Mouse (Mus musculus) cerebellum, adult 8-10 months (tissue): Measurements from ENCODE around the gene Add2.
"Not testable (repeated sequence)": the region's sequence is repeated elsewhere in the genome, so short reads cannot be mapped to it uniquely, and the experiment has no call there.

Experiments used
- DNase-seq: peaks from one replicate; pipeline ENCODE4 v3.0.0; 2022

Add2 gene

DNA sequence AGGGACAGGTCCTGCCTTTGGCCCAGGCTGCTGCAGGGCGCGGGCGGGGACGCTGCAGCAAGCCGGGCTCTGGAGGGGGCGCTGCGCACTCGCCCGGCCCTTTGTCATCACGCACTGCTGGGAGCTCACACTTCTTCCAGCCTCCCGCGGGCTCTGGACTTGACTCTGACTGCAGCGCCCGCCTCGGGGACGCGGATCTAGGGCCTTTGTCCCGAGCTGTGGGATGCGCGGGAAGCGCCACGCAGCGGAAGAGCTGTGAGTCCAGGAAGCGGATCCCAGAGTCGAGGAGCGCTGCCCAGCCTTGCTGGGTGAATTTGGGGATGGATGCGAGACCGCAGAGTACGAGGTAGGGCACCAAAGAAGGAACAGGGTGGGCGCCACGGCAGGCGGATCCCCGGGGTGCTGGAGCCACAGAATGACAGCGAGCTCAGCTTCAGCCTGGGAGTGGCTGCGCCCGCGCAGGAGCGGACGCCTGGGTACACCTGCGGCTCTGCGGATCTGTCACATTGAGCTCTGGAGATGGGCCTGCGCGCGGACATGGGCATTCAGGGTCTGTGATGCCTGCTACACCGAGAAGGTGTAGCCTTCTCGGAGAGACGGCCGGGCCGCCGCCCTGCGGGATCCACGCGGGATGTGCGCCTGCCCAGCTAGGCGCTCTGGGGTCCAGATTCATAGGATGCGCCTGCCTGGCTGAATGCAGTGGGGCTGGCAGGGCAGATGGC lies at the start of gene Add2:
TSS of gene Add2 (plus strand) at position 81 of the 722 bp plus-strand sequence.
- DNase-seq: peak; percentile 73

DNA sequence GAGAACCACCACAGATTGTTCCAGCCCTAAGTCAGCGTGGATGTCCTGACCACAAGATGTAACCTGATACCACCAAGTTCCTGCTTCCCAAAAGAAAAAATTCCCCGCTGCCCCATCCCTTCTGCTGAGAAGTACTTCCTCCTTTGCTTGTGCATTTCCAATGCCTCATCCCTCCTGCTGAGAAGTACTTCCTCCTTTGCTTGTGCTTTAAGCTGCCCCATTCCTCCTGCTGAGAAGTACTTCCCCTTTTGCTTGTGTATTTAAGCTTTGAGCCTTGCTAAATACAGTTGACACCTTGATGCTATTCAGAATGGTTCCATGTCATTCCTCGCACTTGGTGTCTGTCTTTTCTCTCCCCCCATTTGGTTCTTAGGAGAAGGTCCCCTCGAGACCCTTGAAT lies 49.7 kb upstream of the Add2 start:
- DNase-seq: not testable (repeated sequence)

DNA sequence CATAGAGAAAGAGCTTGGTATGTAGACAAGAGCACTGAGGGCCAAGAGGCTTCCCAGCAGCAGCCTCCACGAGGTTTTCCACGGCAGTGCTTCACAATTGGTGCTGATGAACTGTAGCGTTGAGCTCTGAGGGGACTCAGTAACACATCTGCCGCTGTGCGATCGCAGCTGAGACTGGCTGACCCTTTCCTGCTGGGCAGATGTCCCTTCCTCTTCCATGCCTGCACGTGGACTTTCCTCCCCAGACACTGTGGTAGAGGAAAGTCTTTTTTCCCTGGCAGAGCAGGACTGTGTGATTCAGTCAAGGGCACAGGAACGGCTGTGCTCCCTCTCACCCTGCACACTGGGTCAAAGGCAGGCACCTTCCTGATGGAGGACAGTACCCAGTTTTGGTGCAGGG lies 44.1 kb upstream of the Add2 start:
- DNase-seq: no peak

DNA sequence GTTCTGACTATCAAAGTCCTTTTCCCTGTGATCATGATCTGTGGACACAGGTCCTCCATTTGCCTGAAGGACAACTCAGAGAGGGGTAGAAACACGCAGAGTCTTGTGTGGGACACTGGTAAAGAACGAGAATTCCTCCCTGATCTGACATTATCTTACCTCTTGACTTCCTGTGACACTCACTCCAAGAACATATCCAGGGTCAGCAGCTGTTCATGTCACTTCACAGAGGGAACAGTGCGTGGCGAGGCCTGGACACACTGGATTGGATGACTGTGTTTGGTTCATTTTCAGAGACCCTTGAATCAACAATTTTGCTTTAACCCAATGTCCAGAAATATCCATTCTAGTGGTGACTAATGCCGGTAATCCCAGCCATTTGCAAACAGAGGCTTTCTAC lies 38.9 kb upstream of the Add2 start:
- DNase-seq: not testable (repeated sequence)

DNA sequence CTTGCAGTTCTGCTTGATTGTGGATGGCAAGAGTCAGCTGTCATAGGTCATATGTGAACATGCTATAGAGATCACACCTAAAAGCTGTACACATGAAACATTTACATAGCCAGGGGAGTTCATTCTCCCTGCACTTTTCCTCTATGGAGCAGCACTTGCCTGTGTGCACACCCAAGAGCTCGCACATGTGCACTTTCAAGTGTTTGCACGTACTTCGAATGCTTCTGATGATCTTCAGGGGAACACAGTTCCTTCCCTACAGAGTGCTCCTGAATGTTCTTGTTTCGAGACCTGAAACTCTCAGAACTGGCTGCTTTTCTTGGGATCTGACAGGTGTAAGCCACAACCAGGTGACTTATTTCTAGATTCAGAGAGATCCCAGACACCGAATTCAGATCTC lies 37.7 kb upstream of the Add2 start:
- DNase-seq: not testable (repeated sequence)

DNA sequence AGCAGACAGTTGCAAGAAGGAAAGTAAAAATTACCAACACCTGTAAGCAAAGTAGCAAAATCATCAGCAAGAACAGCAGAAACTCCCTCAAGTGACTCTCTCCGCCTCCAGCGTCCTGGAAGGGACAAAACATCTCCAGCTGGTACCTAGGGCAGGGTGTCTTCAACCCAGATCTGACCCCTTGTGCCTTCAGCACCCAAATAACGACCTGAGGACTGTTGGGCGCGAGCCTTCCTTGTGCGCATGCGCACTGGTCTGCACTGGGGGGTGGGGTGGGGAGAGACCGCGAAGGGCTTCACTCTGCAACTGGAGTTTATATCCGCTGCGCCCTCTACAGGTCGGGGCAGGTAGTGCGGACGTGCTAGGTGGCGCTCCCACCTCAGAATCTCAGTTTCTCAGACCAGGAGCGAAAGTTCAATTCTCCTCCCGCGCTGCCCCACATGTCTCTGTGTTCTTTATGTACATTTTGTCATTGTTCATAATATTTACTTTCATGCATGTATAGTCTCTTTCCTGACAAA lies 25.0 kb upstream of the Add2 start:
- DNase-seq: no peak

DNA sequence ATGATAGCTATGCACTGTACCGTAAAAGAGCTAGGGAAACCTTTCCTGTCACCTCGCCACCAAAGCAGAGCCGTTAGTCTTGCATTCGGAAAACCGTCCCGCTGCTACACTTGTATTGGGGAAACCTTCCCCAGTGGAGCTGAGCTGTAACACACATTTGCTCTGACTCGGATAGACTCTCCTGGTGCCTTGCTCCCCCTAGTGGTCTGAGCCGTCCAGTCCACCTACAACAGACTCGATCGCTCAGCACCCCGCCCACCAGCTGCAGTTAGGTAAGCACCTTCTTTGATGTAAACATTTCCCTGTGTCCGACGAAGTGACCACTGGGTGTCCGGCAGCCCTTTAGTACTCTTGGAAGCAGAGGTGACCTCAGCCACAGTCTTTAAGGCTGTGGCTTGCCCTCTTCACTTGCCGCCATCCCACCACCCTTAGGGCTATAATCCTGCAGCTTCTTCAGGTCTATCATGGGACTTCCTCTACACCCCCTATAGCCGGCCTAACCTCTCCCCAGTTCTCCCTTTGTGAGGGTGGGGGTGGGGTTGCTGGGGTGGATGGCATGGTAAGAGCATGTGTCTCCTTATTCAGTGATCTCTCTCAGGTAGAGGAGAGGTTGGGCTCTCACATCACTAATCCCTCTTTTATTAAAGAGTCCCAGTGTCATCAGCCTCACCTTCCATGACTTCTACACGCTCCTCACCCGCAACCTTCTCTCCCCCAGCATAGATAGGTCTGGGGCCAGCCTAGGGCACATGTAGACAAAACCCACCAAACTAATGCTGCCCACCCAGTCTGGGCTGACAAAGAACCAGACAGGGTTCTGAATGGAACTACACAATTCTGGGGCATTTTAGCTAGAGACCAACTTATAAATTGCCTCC lies 24.0 kb upstream of the Add2 start:
- DNase-seq: peak; percentile 71

DNA sequence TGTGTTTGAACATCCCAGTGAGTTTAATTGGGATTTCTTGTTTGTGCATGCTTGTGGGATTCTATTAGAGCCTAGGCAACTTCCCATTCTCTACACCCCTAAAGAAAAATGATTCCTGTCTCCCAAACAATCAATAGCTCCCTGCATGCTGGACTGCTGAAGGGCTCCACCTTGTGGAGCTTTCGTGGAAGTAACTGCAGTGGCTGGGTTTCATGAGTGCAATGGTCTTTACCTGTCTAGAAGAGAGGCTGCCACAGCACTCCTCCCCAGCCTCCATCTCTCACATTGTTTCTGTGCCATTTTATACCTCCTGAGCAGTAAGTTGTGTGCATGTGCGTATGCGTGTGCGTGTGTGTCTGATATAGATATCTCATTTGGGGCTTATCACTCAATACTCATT lies 18.5 kb upstream of the Add2 start:
- peak; percentile 56 for DNase-seq

DNA sequence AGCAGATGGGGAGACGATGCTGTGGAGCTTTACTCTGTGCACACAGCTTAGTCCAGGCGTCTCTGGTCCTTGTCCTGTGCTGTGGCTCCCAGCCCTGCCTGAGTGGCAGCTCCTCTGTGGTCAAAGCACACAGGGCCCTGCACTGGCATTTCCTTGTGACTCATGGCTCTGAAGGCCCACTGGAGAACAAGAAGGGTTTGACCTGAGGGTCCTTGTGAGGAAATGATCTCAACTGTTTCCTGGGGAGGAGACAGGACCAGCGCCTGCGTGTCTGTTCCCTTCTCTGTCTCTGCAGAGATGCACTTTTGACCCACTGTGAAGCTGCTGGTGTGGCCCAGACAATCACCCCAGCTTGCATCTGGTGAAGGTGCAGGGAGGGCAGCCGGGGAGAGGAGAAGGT lies 13.7 kb upstream of the Add2 start:
- DNase-seq: not testable (repeated sequence)

DNA sequence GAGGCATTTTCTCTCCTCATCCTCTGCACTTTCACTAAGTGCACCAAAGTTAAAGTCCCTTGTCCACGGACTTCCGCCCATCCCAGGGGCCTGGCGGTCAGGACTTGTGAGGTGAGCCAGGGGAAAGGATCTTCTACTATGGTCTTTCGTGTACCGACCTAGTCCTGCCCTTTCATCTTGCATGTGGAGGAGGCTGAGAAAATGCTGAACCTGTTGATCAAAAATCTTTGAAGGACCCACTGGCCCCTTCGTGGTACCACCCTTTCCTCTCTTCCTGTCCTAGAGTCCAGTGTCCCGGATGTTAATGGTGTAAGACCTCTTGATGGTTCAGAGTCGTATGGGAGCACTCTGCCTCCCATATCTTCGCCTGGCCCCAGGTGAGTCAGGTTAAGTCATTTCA lies 12.6 kb upstream of the Add2 start, which contains the start of gene Figla:
TSS of gene Figla (plus strand) at position 301 of the 400 bp plus-strand sequence.
- DNase-seq: no peak

DNA sequence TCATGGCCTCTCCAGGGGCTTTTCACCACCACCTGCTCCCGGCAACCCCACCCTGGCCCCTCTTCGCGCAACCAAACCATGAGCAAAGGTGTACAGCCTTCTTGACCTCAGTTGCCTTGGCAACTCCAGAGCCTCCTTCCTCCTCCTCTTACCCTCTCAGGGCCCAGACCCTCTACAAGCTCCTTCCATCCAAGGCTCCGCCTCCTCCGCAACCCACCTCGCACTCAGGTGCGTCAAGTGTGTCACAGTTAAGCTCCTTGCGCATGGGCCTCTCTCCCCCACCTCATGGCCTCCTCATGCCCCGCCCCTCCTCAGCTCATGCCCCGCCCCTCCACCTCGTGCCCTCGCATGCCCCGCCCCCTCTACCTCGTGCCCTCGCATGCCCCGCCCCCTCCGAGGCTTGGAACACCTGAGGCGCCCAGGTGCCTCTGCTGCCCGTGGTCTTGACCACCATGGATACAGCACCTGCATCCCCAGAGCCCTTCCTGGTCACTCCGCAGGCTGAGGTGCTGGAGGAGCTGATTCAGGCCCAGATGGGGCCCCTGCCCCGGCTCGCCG lies 11.6 kb upstream of the Add2 start:
- DNase-seq: no peak

DNA sequence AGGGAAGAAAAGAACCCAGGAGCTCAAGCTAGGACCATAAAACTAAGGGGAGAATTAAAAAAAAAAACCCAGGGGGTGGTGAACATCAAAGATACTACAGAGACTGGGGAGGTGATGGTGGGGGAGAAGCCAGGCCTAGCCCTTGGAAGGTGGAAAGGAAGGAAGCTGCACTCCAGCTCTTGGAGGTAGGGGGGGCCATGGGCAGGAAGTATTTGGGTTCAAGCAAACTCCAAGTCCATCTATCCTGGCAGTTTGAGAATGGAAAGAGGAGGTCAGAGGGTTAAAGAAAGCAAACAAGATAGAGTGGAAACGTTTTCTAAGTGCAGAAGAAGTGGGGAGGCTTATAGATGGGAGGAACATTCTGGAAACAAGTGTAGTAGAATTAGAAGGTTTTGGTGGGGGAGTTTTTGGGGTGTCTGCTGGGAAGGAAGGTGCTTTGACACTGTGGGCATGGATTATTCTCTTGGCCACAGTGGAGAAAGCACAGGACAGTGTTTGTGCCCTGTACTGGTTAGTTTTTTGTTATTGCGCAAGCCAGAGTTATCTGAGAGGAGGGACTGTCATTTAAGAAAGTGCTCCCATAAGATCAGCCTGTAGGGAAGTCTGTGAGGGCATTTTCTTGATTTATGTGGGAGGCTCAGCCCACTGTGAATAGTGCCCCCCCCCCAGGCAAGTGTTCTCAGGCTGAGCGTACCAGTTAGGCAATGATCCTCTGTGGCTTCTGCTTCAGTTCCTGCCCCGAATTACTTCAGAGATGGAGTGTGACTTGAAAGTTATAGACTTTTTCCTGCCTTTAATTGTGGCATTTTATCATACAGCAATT lies 8.9 kb upstream of the Add2 start:
- no peak for DNase-seq

DNA sequence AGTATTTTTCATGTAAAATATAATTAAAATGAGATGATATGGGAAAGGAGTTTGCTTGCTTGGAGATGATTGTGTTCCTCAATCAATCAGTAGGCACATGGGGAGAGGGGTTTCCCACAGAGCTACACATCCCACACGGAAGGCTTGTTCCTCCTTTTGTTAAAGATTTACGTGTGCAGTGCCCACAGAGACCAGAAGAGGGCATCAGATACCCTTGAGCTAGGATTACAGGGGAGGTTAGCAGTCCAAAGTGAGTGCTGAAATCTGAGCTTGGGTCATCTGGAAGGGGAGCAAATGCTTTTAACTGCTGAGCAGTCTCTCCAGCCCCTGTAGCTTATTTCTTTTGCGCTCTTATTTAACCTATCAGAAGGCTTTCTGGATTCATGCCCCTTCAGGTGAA lies 7.5 kb upstream of the Add2 start:
- DNase-seq: no peak

DNA sequence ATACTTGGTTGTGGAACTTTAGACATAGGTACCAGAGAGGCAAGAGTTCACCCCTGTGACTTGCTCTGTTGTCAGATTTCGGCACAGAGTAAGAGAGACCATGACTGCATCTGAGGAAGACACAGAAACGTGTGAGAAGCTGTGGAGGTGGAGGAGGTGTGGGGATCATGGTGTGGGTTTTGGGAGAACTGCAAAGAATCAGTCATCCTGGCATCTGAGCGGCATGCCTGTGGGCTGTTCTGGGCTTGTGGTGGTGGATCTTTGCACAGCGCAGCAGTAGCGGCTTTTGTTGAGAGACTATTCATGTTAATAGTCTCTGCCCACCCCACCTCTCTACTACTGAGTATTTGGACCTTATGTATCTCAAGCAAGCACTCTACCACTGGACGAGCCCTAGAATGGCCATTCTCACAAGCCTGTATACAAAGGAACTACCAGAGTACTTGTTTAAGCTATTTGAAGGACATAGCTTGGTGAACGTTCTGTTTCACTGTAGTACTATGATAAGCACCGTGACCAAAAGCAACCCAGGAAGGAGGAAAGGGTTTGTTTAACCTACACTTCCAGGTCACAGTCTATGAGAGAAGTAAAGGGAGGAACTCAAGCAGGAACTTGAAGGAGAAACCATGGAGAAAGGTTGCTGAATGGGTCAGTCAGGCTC lies 1.7 kb upstream of the Add2 start:
- DNase-seq: no peak

DNA sequence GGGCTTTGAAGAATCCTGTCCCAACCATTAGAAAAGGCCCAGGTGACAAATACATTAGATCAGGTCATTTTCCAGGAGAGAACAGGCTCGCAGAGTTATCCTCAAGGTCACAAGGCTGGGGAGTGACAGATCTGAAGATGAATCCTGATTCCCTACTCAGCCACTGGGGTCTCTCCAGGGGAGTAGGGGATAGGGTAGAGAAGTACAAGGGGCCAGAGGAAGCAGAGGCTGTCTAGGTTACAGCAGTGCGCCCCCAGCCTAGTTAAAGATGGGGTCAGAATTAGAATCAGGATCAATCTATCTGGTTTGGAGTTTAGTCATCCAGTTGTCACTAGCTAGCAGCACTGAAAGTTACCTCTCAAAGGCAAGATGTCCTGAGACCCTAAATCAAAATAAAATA lies 331 bp upstream of the Add2 start:
- DNase-seq: no peak

DNA sequence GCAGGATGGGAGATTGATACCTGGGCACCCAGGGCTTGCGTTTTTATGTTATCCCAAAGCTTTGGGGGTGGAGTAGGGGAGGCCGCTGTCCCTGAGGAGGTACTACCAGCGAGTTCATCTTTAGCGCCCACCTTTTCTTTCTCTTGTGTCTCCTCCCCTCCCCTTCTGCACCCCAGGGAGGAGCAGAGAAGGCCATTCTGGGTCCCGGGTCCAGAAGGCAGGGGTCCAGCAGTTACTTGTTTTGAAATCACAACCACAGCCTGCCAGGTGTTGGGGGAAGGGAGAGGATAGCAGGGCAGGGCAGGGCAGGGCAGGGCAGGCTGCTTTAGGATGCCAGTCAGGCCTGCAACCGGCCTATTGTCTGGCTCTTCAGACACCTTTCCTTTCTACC lies 837 bp downstream of the Add2 start:
- peak; percentile 36 for DNase-seq

DNA sequence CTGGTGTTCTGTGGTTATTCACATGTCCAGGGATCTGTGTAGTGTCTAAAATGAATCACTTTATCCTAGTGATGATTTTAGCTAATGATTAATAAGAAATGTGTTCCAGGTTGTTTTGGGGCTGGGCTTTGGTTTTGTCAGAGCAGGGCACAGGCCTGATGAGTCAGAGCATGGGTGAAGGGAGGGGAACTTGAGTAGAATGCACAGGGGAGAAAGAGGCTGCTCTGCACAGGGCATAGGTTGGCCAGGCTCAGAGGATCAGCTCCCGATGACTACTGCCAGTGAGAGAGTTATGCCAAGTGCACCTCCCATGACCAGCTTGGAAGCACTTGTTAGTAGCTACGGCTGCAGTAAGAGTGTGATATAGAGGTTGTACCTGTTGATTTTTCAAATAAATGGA lies 3.0 kb downstream of the Add2 start:
- DNase-seq: peak; percentile 46

DNA sequence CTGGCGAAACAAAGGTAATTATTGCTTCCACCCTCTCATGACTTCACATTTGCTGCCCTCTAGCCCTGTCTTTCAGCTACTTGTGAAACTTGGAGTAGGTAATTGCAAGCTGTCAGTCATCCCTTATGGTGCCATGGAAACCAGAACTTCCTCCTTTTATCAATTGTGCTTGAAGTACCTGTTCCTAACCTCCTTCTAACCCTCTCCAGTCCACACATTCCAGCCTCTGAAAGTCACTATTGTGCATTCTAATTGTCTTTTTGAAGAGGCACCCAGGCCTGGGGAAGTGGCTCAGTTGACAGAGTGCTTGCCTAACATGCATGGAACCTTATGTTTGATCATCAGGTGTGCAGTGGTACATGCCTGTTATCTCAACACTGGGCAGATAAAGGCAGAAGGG lies 5.2 kb downstream of the Add2 start:
- DNase-seq: no peak

DNA sequence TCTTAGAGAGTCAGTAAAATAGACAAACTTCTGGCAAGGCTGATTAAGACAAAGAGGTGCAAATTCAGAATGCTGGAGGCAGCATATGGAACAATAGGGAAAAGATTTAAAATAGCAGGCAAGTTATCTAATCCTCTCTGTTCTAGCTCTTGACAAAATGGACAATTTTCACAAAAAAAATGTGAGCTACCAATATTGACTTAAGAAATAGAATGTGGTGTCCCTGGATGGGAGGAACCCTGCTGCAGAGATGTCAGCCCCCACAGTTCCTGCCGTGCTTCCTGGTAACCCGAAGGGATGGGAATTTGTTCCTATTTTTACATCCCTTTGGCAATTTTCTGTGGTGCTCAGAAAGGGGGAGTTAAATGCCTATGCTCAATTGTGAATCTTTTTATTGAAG lies 10.4 kb downstream of the Add2 start:
- no peak for DNase-seq

DNA sequence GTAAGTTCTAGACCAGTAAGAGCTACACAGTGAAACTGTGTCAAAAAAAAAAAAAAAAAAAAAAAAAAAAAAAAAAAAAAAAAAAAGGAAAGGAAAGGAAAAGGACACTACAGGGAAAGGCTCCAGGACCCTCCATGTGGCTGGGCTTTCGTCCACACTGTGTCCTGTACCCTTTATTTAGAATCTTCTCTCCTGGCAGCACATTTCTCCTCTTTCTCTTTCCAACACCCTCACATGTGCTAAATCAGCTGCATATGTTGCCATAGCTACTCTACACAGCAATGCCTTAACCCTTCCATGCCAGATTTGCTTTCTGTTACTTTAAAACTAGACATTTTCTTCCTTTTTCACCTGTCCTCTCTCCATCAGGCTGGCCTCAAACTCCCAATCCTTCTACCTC lies 11.7 kb downstream of the Add2 start:
- DNase-seq: no peak

DNA sequence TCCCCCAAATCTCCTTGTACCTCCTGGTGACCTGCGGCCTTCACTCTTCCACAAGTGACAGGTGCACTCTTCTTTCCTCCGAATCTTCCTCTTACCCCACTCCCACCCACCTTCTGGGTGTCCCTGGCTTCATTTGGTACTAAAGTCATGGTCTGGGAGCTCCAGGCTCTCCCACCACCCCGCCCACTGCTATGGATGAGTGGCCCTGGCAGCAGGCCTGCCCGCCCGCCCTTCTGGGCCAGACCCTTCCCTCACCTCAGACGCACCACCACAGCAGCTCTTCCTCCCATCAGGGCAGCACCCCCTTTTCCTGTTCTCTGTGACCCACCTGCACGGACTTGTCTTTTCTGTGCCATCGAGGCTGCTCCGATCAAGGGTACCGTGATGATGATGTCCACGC lies 19.0 kb downstream of the Add2 start:
- no peak for DNase-seq

DNA sequence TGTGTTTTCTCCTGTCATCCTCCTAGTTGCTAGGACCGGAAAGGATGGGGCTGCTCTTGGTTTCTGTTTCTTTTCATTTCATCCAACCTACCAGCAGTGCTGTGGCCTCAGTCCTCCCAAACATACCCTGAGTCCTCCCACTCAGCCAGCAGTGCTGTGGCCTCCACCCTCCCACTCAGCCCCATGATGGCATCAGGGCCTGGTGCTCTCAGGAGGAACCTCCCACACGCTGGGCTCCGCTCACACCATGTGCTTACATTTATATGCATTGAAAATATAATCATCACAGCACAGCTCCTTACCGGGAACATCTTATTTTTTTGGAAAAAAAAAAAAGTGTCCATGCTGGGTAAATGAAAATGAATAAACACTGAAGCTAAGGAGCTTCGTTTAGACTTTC lies 20.0 kb downstream of the Add2 start:
- DNase-seq: no peak
